Mouse (Mus musculus) fibroblast of lung, adult 2 months (primary cell): ENCODE measurements around the gene Proca1.

Source experiments
- DNase-seq: peaks from one replicate; pipeline ENCODE4 v3.0.0-alpha.2; 2011; ENCODE audit warnings: low read depth

Proca1 gene

GRCm38 (mm10) chr11:78231518-78231917 lies 38.3 kb downstream of the Proca1 start:
- no peak for DNase-seq

GRCm38 (mm10) chr11:78240193-78240857 lies 47.1 kb downstream of the Proca1 start:
- DNase-seq = no peak

DNA sequence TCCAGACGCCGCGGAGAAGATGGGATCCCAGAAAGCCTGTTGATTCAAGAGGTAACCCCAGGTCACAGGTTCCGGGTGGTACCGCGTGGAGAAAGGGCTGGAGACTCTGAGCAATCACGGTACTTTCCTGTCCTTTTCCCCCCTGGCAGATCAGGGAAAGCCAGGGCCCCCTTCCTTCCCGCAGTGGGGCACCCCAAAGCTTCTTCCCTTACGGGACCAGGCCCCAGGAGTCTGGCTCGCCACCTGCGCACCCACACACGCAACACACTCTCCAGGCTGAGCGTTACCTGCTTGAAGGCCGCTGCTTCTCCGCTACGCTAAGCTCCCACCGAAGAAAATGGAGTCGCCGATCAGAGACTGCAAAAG lies 52.1 kb downstream of the Proca1 start:
- DNase-seq = no peak

GRCm38 (mm10) chr11:78245627-78246317 lies 52.6 kb downstream of the Proca1 start, which contains the start of the genes Sdf2 and Supt6:
Gene Sdf2 (plus strand): TSS chr11:78245746.
Gene Supt6 (minus strand): TSS chr11:78245987.
- DNase-seq = peak; percentile 86

GRCm38 (mm10) chr11:78246318-78247011 lies 53.3 kb downstream of the Proca1 start:
- DNase-seq = no peak

GRCm38 (mm10) chr11:78247012-78247348 lies 53.8 kb downstream of the Proca1 start:
- DNase-seq = no peak

DNA sequence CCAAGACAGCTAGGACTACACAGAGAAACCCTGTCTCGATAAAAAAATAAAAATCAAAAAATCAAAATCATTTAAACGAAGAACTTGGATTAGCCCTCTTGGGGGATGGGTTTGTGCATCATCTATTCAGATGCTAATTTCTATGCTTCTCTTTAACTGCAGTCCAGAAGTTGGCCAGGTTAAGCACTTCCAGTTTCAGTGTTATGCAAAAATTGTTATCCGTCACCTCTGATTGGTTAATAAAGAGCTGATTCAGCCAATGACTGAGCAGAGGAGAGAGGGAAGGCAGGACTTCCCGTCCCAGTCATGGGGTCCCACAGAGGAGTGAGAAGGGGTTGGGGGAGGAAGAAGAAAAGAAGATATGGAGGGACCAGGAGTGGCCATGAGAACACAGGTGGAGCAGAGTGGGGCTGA lies 54.5 kb downstream of the Proca1 start:
- no peak for DNase-seq
